Mouse (Mus musculus) midbrain, embryonic 10.5 days (tissue): ENCODE results near the gene Phkg2. TPM values are rescaled to one million over a fixed set of nuclear protein-coding genes. Genes with fewer than 3 reads are reported as not detected.
A peak's percentile ranks its signal among the peaks of the same experiment; 100 is the strongest.

Experiments used
- DNase-seq: peaks from one replicate; pipeline ENCODE4 v3.0.0-alpha.2; 2017; ENCODE audit warnings: low spot score
- H3K27ac ChIP-seq: fragments of 300-500 bp; sonication (generic); replicated peaks from 2 replicates; pipeline ENCODE4 v1.5.1; 2016; ENCODE audit warnings: mild to moderate bottlenecking
- H3K27me3 ChIP-seq: fragments of 300-500 bp; sonication (generic); 2 replicates; pipeline ENCODE4 v1.6.1; 2016; ENCODE audit warnings: low read depth, mild to moderate bottlenecking; ENCODE audit not compliant: poor library complexity, severe bottlenecking
- H3K36me3 ChIP-seq: fragments of 300-500 bp; sonication (generic); 2 replicates; pipeline ENCODE4 v1.6.1; 2016; ENCODE audit warnings: mild to moderate bottlenecking, moderate library complexity
- H3K4me1 ChIP-seq: fragments of 300-500 bp; sonication (generic); 2 replicates; pipeline ENCODE4 v1.6.1; 2016
- H3K4me3 ChIP-seq: fragments of 300-500 bp; sonication (generic); 2 replicates; pipeline ENCODE4 v1.5.1; 2016; ENCODE audit warnings: mild to moderate bottlenecking, moderate library complexity
- H3K9me3 ChIP-seq: fragments of 300-500 bp; sonication (generic); replicated peaks from 2 replicates; pipeline ENCODE4 v1.6.1; 2016; ENCODE audit warnings: mild to moderate bottlenecking
- WGBS: fragments of 180-500 bp; shearing (Covaris S2); methylation state at CpG from one replicate; pipeline ENCODE4 v1.1.7; 2016; 5-methylcytosine and 5-hydroxymethylcytosine counted together
- polyA plus RNA-seq: library from polyadenylated mRNA; unstranded; fragments of >200 nt; fragmentation: Nextera tagmentation; extraction: Ambion mirVana; gene quantifications from 2 replicates; pipeline ENCODE4 v1.2.1, GENCODE M21; 2016

Gene Phkg2
- polyA plus RNA-seq: 46.9 and 48.3 TPM in 2 replicates

DNA sequence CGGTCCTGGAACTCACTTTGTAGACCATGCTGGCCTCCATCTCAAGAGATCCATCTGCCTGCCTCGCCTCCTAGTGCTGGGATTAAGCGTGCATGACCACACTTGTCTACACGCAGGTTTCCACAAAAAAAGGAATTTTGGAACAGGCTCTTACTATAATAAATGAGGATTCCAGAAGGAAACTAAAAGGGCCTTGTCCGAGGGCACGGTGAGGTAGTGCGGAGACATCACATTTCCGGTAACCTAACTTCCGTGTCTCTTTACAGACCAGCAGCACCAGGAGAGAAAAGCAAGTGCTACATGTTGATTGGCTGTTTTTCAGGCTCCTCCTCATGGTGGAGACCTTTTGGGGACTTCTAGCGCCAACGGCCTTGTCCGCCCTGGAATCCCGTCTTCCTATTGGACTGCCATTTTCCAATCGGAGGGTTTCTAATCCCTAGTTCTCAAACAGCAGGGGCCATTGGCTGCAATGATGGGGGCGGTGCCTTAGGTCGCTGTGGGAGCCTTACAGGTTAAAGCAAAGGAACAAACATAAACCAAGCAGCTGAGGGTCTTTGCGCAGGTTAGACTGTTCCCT is at the start of gene Phkg2:
Phkg2 (plus strand) TSS at position 446 of the 577 bp plus-strand sequence.
- DNase-seq: peak; percentile 92
- Histone ChIP-seq H3K4me1 (peaks cover 30% of the 10 kb centered on the region), H3K27me3 (no peaks in the 10 kb centered on the region), H3K36me3 (peaks cover 29% of the 10 kb centered on the region), H3K4me3 (peak within 1 kb of the TSS; percentile 93), H3K27ac (peak within 1 kb of the TSS; percentile 92), H3K9me3 (no peaks in the 10 kb centered on the region)
- WGBS: under 1% methylated on average over 17 of the region's 17 CpGs

DNA sequence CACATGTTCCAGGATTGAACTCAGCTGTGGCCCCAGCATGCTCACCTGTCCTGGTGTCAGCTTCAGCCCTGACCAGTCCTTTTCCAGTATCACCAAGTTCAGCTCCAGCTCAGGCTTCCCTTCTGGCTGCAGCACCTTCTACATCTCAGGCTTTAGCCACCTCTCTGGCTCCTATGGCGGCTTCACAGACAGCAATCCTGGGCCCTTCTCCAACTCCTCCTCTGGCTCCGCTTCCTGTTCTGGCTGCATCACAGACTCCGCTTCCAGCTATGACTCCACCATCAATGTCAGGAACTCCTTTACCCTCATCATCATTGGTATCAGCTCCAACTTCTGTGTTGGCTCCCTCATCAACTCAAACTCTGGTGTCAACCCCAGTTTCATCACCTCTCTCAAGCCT is 31.5 kb upstream of the Phkg2 start:
- DNase-seq: no peak
- H3K27ac ChIP-seq: no peak overlapping the region
- H3K4me1 ChIP-seq: no peaks in the 10 kb centered on the region
- H3K36me3 ChIP-seq: peaks cover 100% of the 10 kb centered on the region
- 98% methylated on average over 3 of the region's 3 CpGs for WGBS
- H3K4me3 ChIP-seq: no peak overlapping the region
- no peaks in the 10 kb centered on the region for H3K9me3 ChIP-seq
- H3K27me3 ChIP-seq: no peaks in the 10 kb centered on the region

DNA sequence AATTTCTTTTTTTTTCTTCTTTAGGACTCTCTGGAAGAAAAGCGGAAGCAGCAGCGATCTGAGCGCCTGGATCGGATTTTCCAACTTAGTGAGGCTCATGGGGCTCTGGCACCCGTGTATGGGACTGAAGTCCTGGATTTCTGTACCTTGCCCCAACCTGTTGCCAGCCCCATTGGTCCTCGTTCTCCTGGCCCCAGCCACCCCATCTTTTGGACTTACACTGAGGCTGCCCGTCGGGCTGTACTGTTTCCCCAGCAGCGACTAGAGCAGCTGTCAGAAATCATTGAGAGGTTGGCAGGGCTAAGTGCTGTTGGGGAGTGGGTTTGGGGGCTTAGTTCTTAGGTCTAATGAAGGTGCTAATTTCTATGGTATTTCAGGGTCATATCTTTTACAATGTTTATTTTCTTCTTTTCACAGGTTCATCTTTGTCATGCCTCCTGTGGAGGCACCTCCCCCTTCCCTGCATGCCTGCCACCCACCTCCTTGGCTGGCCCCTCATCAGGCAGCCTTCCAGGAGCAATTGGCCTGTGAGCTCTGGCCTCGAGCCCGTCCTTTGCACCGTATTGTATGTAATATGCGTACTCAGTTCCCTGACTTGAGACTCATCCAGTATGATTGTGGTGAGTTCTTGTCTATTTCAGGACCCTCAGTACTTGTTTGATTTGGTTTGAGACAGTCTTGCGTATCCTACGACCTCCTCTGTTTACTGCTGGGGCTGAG is 23.9 kb upstream of the Phkg2 start:
- DNase-seq: no peak
- 91% methylated on average over 15 of the region's 15 CpGs for WGBS

DNA sequence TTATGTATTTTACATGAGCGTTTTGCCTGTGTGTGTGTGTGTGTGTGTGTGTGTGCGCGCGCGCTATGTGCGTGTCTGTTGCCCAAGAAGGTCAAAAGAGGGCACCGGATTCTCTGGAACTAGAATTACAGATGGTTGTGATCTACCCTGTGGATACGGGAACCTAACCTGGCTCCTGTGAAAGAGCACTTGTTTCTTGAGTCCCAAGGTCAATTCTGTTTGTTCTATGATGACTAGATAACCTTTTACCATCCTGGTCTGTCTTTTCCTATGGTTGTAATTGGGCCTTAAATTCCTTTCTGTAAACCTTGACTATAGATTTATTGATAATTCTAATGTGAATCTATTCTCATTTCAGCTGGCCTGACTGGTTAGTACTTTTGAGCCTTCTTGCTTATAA is 21.6 kb upstream of the Phkg2 start:
- Histone ChIP-seq H3K27ac (no peak overlapping the region), H3K27me3 (no peaks in the 10 kb centered on the region), H3K9me3 (no peaks in the 10 kb centered on the region), H3K36me3 (peaks cover 99% of the 10 kb centered on the region), H3K4me3 (no peak overlapping the region), H3K4me1 (no peaks in the 10 kb centered on the region)
- 93% methylated on average over 8 of the region's 8 CpGs for WGBS
- DNase-seq: no peak

More for the DNA sequence above, 23.9 kb upstream of the Phkg2 start:
- Histone ChIP-seq H3K9me3 (no peaks in the 10 kb centered on the region), H3K27ac (no peak overlapping the region), H3K4me3 (no peak overlapping the region), H3K27me3 (no peaks in the 10 kb centered on the region), H3K36me3 (peaks cover 99% of the 10 kb centered on the region), H3K4me1 (no peaks in the 10 kb centered on the region)

DNA sequence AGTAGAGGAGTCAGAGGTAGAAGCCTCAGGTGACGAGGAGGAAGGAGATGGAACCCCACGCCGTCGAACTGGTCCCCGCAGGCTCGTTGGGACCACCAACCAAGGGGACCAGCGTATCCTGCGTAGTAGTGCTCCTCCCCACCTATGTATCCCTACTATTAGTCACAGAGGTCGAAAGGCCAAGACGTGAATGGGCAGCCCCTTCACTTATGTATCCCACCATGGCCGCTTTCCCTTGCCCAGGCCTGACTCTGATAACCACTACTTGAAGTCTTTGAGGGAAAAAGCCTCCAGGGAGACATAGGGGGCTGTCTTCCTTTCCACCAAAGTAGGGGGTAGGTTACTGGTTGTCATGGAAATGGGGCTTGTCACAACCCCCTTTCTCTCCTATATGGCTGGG is 12.6 kb upstream of the Phkg2 start:
- no peak overlapping the region for H3K27ac ChIP-seq
- WGBS: 92% methylated on average over 11 of the region's 11 CpGs
- no peaks in the 10 kb centered on the region for H3K4me1 ChIP-seq
- no peaks in the 10 kb centered on the region for H3K9me3 ChIP-seq
- DNase-seq: no peak
- peaks cover 95% of the 10 kb centered on the region for H3K36me3 ChIP-seq
- H3K4me3 ChIP-seq: no peak overlapping the region
- no peaks in the 10 kb centered on the region for H3K27me3 ChIP-seq

DNA sequence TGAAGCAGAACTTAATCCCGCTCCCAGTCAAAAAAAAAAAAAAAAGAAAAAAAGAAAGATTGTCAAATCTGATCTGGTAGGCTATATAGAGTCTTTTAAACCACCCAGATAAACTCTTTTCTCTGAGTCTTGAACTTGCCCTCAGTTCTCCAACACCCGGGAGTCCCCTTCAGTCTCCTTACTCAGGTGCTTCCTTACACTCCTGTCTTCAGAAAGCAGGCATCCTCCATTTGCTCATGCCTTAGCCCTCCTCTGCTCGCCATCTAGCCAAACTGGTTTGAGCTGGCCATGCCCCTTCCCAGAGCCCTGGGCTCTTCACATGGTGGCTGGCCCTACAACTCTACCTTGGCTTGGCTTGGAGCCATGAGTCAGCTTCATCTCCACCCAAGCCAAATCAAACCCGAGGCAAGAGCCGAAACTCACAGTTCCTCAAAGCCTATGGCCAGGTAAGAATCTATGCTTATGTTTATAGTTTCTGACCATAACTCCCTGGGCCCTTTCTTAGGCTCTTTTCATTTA is 11.7 kb upstream of the Phkg2 start, which contains the start of gene Tmem265:
Tmem265 (plus strand) TSS at position 51 of the 519 bp plus-strand sequence.
- WGBS: 92% methylated on average over 5 of the region's 5 CpGs
- Histone ChIP-seq H3K4me1 (no peaks in the 10 kb centered on the region), H3K36me3 (peaks cover 95% of the 10 kb centered on the region), H3K9me3 (no peaks in the 10 kb centered on the region), H3K27me3 (no peaks in the 10 kb centered on the region), H3K4me3 (no peak within 1 kb of the TSS), H3K27ac (no peak within 1 kb of the TSS)
- no peak for DNase-seq

DNA sequence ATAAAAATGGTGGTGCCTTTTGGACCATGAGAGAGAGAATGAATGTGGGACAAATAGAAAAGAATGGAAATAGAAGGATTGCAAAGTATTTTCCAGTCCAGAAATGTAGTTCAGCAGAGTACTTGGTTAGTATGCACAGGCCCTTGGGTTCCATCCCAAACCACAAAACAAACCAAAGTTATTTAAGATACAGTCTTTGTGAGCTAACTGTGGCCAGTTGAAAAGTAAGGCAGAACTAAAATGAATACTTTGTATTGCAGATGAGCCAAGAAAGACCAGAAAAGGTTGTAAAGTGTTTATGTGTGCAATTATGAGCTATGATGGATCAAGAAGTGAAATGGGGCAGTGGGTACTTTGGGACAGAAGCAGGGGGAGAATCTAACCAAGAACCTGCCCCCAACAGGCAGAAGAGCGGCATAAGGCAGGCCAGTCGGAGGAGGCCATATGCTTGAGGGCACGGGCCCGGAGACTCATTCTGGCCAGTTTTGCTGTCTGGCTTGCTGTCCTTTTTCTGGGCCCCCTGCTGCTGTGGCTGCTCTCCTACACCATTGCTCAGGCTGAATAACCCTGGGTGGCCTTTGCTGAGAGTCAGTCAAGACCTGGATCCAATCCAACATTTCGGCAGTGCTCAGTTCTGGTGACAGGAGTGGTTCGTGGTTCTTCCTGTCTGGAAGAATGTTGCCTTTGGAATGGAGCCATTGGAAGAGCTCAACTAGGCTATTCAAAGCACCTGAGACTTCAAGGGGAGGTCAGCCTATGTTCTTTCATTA is 8.6 kb upstream of the Phkg2 start:
- no peaks in the 10 kb centered on the region for H3K9me3 ChIP-seq
- H3K27ac ChIP-seq: no peak overlapping the region
- no peak for DNase-seq
- H3K4me3 ChIP-seq: no peak overlapping the region
- no peaks in the 10 kb centered on the region for H3K4me1 ChIP-seq
- peaks cover 85% of the 10 kb centered on the region for H3K36me3 ChIP-seq
- 92% methylated on average over 6 of the region's 6 CpGs for WGBS
- no peaks in the 10 kb centered on the region for H3K27me3 ChIP-seq

DNA sequence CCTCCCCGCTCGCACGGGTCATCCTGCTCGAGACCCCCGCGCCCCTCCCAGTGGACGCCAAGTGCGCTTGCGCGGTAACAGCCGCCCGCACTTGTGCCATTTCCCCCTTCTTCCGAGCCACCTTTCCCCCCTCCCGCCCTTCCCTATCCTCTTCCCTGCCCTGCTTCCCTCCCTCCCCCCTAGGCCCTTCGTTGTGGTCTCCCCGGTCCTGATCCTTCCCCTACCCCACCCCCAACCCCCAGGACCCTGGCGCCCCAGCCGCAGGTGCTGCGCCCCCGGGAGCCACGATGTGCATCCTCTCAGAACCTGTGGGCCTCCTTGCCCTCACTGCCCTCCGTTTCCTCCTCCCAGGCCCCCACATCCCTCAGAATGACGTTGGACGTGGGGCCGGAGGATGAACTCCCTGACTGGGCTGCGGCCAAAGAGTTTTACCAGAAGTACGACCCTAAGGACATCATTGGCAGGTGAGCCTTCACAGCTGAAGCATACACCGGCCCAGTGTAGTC is 416 bp downstream of the Phkg2 start:
- peaks cover 30% of the 10 kb centered on the region for H3K4me1 ChIP-seq
- WGBS: 1% methylated on average over 28 of the region's 28 CpGs
- H3K36me3 ChIP-seq: peaks cover 34% of the 10 kb centered on the region
- H3K9me3 ChIP-seq: no peaks in the 10 kb centered on the region
- H3K27me3 ChIP-seq: no peaks in the 10 kb centered on the region
- H3K4me3 ChIP-seq: peak overlapping the region; percentile 93
- H3K27ac ChIP-seq: peak overlapping the region; percentile 92
- DNase-seq: no peak

DNA sequence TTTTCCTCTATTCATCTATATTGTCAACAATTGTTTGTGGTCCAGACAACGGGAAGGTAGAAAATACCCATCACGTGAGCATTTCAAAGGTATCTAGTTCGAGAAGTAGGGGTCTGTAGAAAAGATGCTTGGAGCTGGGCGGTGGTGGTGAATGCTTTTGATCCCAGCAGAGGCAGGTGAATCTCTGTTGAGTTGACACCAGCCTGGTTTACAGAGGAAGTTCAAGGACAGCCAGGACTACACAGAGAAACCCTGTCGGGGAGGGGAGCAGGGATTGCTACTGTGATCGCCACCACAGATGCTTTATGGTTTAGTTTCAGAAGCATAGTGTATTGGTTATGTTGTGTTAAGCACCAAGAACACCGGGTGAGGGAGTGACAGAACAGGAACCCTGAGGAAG is 975 bp downstream of the Phkg2 start:
- no peak for DNase-seq
- peaks cover 30% of the 10 kb centered on the region for H3K4me1 ChIP-seq
- H3K9me3 ChIP-seq: no peaks in the 10 kb centered on the region
- H3K27ac ChIP-seq: peak overlapping the region; percentile 92; the same call in 1 of the 2 replicates
- 31% methylated on average over 7 of the region's 7 CpGs for WGBS
- H3K36me3 ChIP-seq: peaks cover 33% of the 10 kb centered on the region
- H3K4me3 ChIP-seq: peak overlapping the region; percentile 93
- H3K27me3 ChIP-seq: no peaks in the 10 kb centered on the region

DNA sequence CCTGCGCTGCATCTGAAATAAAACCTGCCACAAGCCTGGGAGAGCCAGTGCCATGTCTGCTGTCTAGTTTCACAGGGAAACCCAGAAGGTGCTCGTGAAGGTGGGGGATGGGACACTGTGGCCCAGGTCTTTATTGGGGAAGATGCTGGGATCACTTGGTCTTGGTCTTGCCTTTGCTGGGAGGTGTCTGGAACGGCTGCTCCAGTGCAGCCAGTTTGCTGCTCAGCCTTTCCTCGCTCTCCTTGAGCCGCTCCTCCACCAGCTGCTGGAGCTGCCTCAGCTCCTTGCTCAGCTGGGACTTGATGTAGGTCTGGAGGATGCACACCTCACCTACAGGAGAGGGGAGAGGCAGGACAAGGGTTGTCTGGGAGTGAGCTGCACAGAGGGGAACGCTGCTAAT is 10.1 kb downstream of the Phkg2 start:
- DNase-seq: no peak
- H3K9me3 ChIP-seq: no peaks in the 10 kb centered on the region
- no peaks in the 10 kb centered on the region for H3K27me3 ChIP-seq
- H3K4me1 ChIP-seq: peaks cover 15% of the 10 kb centered on the region
- H3K27ac ChIP-seq: no peak overlapping the region
- H3K36me3 ChIP-seq: peaks cover 73% of the 10 kb centered on the region
- no peak overlapping the region; the same call in 1 of the 2 replicates for H3K4me3 ChIP-seq
- WGBS: 95% methylated on average over 6 of the region's 6 CpGs

DNA sequence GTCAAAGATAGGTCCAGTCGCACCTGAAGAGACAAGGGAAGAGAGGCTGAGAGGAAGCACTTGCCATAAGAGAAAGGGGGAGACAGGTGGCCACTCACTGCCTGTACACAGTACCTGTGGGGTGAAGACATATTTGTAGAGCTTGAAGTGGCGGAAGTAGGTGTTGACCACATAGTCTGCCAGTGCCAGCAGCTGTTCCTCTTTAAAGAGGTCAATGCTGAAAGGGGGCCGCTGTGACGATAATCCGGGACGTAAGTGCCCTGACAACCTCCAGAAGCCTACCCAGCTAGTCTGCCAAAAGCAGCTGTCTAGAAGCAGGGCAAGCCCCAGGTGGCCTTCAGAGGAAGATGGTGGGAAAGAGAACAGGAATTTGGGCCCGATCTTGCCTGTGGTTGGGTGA is 11.9 kb downstream of the Phkg2 start:
- no peaks in the 10 kb centered on the region for H3K9me3 ChIP-seq
- no peak overlapping the region for H3K4me3 ChIP-seq
- no peaks in the 10 kb centered on the region for H3K27me3 ChIP-seq
- H3K27ac ChIP-seq: no peak overlapping the region
- 89% methylated on average over 7 of the region's 7 CpGs for WGBS
- DNase-seq: no peak
- H3K36me3 ChIP-seq: peaks cover 63% of the 10 kb centered on the region
- peaks cover 24% of the 10 kb centered on the region for H3K4me1 ChIP-seq

DNA sequence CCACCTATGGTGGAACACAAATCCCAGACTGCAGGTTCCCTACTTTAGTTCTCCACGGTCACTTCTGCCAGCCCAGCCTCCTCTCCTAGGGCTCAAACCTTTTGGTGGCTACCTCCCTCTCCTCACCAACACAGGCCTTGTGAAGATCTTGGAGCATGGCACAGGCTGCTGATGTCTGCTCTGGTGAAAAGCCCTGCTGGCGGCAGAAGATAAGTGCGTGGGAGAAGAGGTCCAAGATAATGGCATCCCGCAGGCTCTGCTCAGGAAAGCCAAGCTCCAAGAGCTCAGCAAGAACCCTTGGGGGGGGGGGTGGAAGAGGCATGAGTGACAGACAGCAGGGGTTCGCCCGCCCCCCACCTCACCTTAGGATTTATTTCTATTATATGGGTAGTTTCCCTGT is 13.0 kb downstream of the Phkg2 start:
- no peak for DNase-seq

More for the DNA sequence above, 13.0 kb downstream of the Phkg2 start:
- H3K27ac ChIP-seq: no peak overlapping the region
- 95% methylated on average over 6 of the region's 6 CpGs for WGBS
- no peaks in the 10 kb centered on the region for H3K27me3 ChIP-seq
- H3K9me3 ChIP-seq: no peaks in the 10 kb centered on the region
- H3K36me3 ChIP-seq: peaks cover 63% of the 10 kb centered on the region
- H3K4me1 ChIP-seq: peaks cover 24% of the 10 kb centered on the region
- no peak overlapping the region for H3K4me3 ChIP-seq
